Mouse (Mus musculus) heart, embryonic 12.5 days (tissue): ENCODE results near the gene Inka2. TPM values are rescaled to one million over a fixed set of nuclear protein-coding genes. Genes with fewer than 3 reads are reported as not detected.

Source experiments
- ATAC-seq: fragments of 200-750 bp; cut with Nextera tagmentation; 2 replicates; pipeline ENCODE4 v1.8.0; 2017; ENCODE audit warnings: moderate TSS enrichment, moderate library complexity; ENCODE audit not compliant: insufficient number of reproducible peaks, low FRiP score
- H3K27ac ChIP-seq: fragments of 300-500 bp; sonication (generic); 2 replicates; pipeline ENCODE4 v1.5.1; 2016; ENCODE audit warnings: mild to moderate bottlenecking, moderate library complexity; ENCODE audit not compliant: poor library complexity, severe bottlenecking
- H3K27me3 ChIP-seq: fragments of 300-500 bp; sonication (generic); replicated peaks from 2 replicates; pipeline ENCODE4 v1.6.1; 2016; ENCODE audit warnings: mild to moderate bottlenecking, moderate library complexity
- H3K36me3 ChIP-seq: fragments of 300-500 bp; sonication (generic); 2 replicates; pipeline ENCODE4 v1.6.1; 2016; ENCODE audit warnings: mild to moderate bottlenecking, moderate library complexity
- H3K4me1 ChIP-seq: fragments of 300-500 bp; sonication (generic); replicated peaks from 2 replicates; pipeline ENCODE4 v1.6.1; 2016; ENCODE audit warnings: mild to moderate bottlenecking
- H3K4me2 ChIP-seq: fragments of 300-500 bp; sonication (generic); 2 replicates; pipeline ENCODE4 v1.6.1; 2016; ENCODE audit warnings: mild to moderate bottlenecking, moderate library complexity
- H3K4me3 ChIP-seq: fragments of 300-500 bp; sonication (generic); 2 replicates; pipeline ENCODE4 v1.5.1; 2016; ENCODE audit warnings: mild to moderate bottlenecking
- H3K9ac ChIP-seq: fragments of 300-500 bp; sonication (generic); 2 replicates; pipeline ENCODE4 v1.6.1; 2016; ENCODE audit warnings: mild to moderate bottlenecking, moderate library complexity
- H3K9me3 ChIP-seq: fragments of 300-500 bp; sonication (generic); replicated peaks from 2 replicates; pipeline ENCODE4 v1.6.1; 2016; ENCODE audit warnings: mild to moderate bottlenecking, moderate library complexity
- WGBS: fragments of 180-500 bp; shearing (Covaris S2); methylation state at CpG from one replicate; pipeline ENCODE4 v1.1.7; 2016; 5-methylcytosine and 5-hydroxymethylcytosine counted together
- polyA plus RNA-seq: library from polyadenylated mRNA; unstranded; fragments of >200 nt; fragmentation: Nextera tagmentation; extraction: Ambion mirVana; gene quantifications from 2 replicates; pipeline ENCODE4 v1.2.1, GENCODE M21; 2016

Inka2 gene
- polyA plus RNA-seq, 1 experiment from 2014 or later, result 2.2 TPM

DNA sequence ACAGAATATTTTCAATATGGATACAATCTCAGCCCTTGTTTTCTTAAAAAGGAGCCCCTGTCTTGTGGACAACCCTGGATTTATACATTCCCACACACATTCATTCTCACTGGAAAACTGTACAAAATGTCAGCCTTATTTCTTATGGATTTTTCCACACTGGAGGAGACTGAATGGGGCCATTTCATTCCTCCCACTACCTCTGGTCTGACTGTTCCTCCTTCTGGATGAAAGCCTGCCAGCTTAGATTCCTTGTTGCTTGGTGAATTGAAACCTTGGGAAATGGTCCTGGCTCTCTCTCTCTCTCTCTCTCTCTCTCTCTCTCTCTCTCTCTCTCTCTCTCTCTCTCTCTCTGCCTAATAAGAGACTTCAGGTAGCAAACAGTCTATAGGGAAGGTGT is 8.4 kb downstream of the Inka2 start:
- Histone ChIP-seq H3K36me3 (peaks cover 3% of the 10 kb centered on the region; the same call in 1 of the 2 replicates), H3K4me2 (no peak overlapping the region), H3K27me3 (no peaks in the 10 kb centered on the region), H3K4me3 (no peak overlapping the region), H3K27ac (no peak overlapping the region), H3K4me1 (peaks cover 31% of the 10 kb centered on the region), H3K9ac (no peak overlapping the region), H3K9me3 (no peaks in the 10 kb centered on the region)
- ATAC-seq, result no peak

- Histone ChIP-seq H3K9me3 (no peaks in the 10 kb centered on the region), H3K27ac (peak overlapping the region; percentile 20; the same call in 1 of the 2 replicates), H3K36me3 (peaks cover 3% of the 10 kb centered on the region; the same call in 1 of the 2 replicates), H3K4me3 (no peak overlapping the region), H3K27me3 (no peaks in the 10 kb centered on the region), H3K4me2 (no peak overlapping the region), H3K4me1 (peaks cover 36% of the 10 kb centered on the region), H3K9ac (no peak overlapping the region)
- WGBS, result 22% methylated on average over 8 of the region's 8 CpGs
- ATAC-seq, result no peak
Measured at GRCm38 (mm10) chr3:105714091-105714819, 9.9 kb downstream of the Inka2 start.

- Histone ChIP-seq H3K27ac (no peak overlapping the region), H3K4me2 (no peak overlapping the region), H3K27me3 (no peaks in the 10 kb centered on the region), H3K4me3 (no peak overlapping the region), H3K4me1 (peaks cover 36% of the 10 kb centered on the region), H3K36me3 (peaks cover 3% of the 10 kb centered on the region; the same call in 1 of the 2 replicates), H3K9me3 (no peaks in the 10 kb centered on the region), H3K9ac (no peak overlapping the region)
- no peak for ATAC-seq
Measured at GRCm38 (mm10) chr3:105714820-105715167, 10.4 kb downstream of the Inka2 start.

DNA sequence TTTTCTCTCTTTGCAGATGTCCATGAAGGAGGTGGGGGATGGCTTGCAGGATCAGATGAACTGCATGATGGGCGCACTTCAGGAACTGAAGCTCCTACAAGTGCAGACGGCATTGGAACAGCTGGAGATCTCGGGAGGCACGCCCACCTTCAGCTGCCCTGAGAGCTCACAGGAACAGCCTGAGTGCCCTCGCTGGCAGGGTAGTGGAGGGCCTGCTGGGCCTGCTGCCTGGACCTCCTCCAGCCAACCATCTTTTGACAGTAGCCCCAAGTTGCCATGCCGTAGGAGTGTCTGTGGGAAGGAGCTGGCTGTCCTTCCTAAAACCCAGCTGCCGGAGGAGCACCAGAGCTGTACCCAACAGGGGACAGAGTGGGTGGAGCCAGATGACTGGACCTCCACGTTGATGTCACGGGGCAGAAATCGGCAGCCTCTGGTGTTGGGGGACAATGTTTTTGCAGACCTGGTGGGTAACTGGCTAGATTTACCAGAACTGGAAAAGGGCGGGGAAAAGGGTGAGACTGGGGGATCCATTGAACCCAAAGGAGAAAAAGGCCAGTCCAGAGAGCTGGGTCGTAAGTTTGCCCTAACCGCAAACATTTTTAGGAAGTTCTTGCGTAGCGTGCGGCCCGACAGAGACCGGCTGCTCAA is 12.1 kb downstream of the Inka2 start:
- Histone ChIP-seq H3K36me3 (peaks cover 3% of the 10 kb centered on the region; the same call in 1 of the 2 replicates), H3K4me2 (no peak overlapping the region), H3K27me3 (no peaks in the 10 kb centered on the region), H3K9ac (no peak overlapping the region), H3K4me3 (no peak overlapping the region), H3K9me3 (no peaks in the 10 kb centered on the region), H3K27ac (no peak overlapping the region), H3K4me1 (peaks cover 34% of the 10 kb centered on the region)
- ATAC-seq, result no peak
- 62% methylated on average over 18 of the region's 18 CpGs for WGBS

GRCm38 (mm10) chr3:105717856-105718555 is 13.6 kb downstream of the Inka2 start:
- Histone ChIP-seq H3K4me3 (no peak overlapping the region), H3K36me3 (peaks cover 3% of the 10 kb centered on the region; the same call in 1 of the 2 replicates), H3K9me3 (no peaks in the 10 kb centered on the region), H3K27me3 (no peaks in the 10 kb centered on the region), H3K4me1 (peaks cover 32% of the 10 kb centered on the region), H3K27ac (no peak overlapping the region), H3K4me2 (no peak overlapping the region), H3K9ac (no peak overlapping the region)
- no peak for ATAC-seq
- 64% methylated on average over 11 of the region's 11 CpGs for whole genome bisulfite sequencing

DNA sequence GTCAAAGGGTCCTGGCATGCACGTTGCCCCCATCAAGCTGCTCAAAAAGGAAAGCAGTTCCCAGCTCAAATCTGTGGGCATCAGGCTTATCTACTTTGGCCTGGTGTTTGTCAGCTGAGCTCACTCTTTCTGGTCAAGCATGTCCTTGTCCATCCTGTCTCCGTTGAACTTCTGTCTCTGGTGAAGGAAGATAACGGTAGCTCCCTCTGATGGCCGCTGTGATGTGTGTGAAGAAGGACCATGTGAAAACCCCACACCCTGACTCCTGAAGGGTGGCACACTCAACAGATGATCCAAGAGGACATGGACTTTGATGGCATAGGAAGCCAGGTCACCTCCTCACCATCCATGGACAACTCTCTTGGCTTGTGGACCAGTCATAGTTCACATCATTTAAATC is 14.3 kb downstream of the Inka2 start:
- peaks cover 3% of the 10 kb centered on the region; the same call in 1 of the 2 replicates for H3K36me3 ChIP-seq
- no peak overlapping the region for H3K27ac ChIP-seq
- WGBS, result 10% methylated on average over 4 of the region's 4 CpGs
- H3K4me1 ChIP-seq, result peaks cover 27% of the 10 kb centered on the region
- no peak overlapping the region for H3K4me3 ChIP-seq
- H3K27me3 ChIP-seq, result no peaks in the 10 kb centered on the region
- H3K9ac ChIP-seq, result no peak overlapping the region
- ATAC-seq, result no peak
- H3K9me3 ChIP-seq, result no peaks in the 10 kb centered on the region
- H3K4me2 ChIP-seq, result no peak overlapping the region

DNA sequence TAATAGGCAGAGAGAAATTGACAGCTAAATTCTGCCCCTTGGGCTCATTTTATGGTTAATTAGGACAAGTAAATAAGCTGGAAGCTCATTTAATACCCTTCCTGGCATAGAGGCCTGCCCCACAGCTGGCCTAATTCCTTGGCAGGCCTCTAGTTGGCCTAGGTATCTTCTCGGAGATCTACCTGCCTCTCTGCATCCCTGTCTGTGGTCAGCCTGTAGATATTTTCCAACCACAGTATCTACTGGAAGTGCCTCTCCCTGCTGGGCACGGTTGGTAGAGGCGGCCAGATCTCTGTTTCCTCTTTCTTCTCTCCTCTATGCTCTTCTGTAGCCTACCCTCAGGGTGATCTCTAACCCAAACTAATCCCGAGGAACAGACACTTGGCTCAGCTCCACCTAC is 15.6 kb downstream of the Inka2 start:
- no peaks in the 10 kb centered on the region for H3K27me3 ChIP-seq
- H3K27ac ChIP-seq, result no peak overlapping the region
- no peak overlapping the region for H3K4me3 ChIP-seq

DNA sequence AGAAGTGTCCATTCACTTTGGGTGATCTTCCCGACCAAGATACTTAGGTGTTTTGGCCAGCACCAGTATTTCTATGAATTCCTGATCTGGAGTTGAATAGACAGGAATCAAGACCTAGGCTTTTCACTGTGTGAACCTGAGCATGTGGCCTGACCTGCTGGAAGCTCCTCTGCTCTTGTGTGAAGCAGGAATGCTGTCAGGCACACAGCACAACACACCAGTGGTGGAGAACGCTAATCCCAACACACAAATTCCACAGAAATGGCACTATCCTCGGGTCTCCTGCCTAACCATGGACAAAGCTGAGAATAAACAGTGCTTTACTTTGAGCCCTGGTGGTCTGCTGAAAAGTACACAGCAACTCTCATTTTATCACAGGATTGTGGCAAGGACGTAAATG is 16.1 kb downstream of the Inka2 start:
- Histone ChIP-seq H3K27ac (no peak overlapping the region), H3K4me2 (no peak overlapping the region), H3K36me3 (peaks cover 3% of the 10 kb centered on the region; the same call in 1 of the 2 replicates), H3K4me1 (peaks cover 18% of the 10 kb centered on the region), H3K9ac (no peak overlapping the region), H3K9me3 (no peaks in the 10 kb centered on the region), H3K27me3 (no peaks in the 10 kb centered on the region), H3K4me3 (no peak overlapping the region)
- 69% methylated on average over 4 of the region's 4 CpGs for WGBS
- no peak for ATAC-seq

More for the DNA sequence above, 15.6 kb downstream of the Inka2 start:
- Histone ChIP-seq H3K9ac (no peak overlapping the region), H3K4me2 (no peak overlapping the region), H3K9me3 (no peaks in the 10 kb centered on the region), H3K4me1 (peaks cover 18% of the 10 kb centered on the region), H3K36me3 (peaks cover 3% of the 10 kb centered on the region; the same call in 1 of the 2 replicates)
- WGBS, result 75% methylated on average over 4 of the region's 4 CpGs
- no peak for ATAC-seq

- Histone ChIP-seq H3K9ac (no peak overlapping the region), H3K4me1 (peaks cover 14% of the 10 kb centered on the region), H3K27me3 (no peaks in the 10 kb centered on the region), H3K36me3 (no peaks in the 10 kb centered on the region), H3K9me3 (no peaks in the 10 kb centered on the region), H3K4me3 (no peak overlapping the region), H3K4me2 (no peak overlapping the region), H3K27ac (no peak overlapping the region)
- no peak for ATAC-seq
- 62% methylated on average over 2 of the region's 2 CpGs for WGBS
Measured at GRCm38 (mm10) chr3:105721681-105722201, 17.3 kb downstream of the Inka2 start.

GRCm38 (mm10) chr3:105722510-105722909 is 18.1 kb downstream of the Inka2 start:
- Histone ChIP-seq H3K4me3 (no peak overlapping the region), H3K27me3 (no peaks in the 10 kb centered on the region), H3K36me3 (peaks cover 3% of the 10 kb centered on the region), H3K9ac (no peak overlapping the region), H3K4me2 (no peak overlapping the region), H3K9me3 (no peaks in the 10 kb centered on the region), H3K4me1 (peaks cover 14% of the 10 kb centered on the region), H3K27ac (no peak overlapping the region)
- 91% methylated on average over 3 of the region's 3 CpGs for WGBS
- no peak for ATAC-seq

GRCm38 (mm10) chr3:105726037-105726436 is 21.6 kb downstream of the Inka2 start:
- Histone ChIP-seq H3K9ac (no peak overlapping the region), H3K4me1 (0 out of 2 replicates have a peak, but pooled peaks cover 5% of the 10 kb centered on the region), H3K27me3 (no peaks in the 10 kb centered on the region), H3K27ac (no peak overlapping the region), H3K9me3 (no peaks in the 10 kb centered on the region), H3K36me3 (peaks cover 12% of the 10 kb centered on the region), H3K4me3 (no peak overlapping the region), H3K4me2 (no peak overlapping the region)
- WGBS, result 5% methylated on average over 1 of the region's 1 CpGs
- no peak for ATAC-seq
